Mouse (Mus musculus) heart, adult 2 months (tissue): ENCODE measurements around the gene Cenph. TPM values are rescaled to one million over a fixed set of nuclear protein-coding genes. Genes with fewer than 3 reads are reported as not detected.
"Not testable (repeated sequence)": the region's sequence is repeated elsewhere in the genome, so short reads cannot be mapped to it uniquely, and the experiment has no call there.

Experiments used
- DNase-seq, 2 experiments: peaks; one replicate each; pipeline ENCODE4 v3.0.0; 2021
- H3K27ac ChIP-seq: fragments of 200-600 bp; 2 replicates; pipeline ENCODE4 v1.8.1; 2022
- H3K27me3 ChIP-seq: fragments of 200-500 bp; 2 replicates; pipeline ENCODE4 v1.6.1; 2012; ENCODE audit warnings: mild to moderate bottlenecking, low read length, inconsistent platforms, mixed read lengths; ENCODE audit not compliant: control insufficient read depth, insufficient read depth
- H3K36me3 ChIP-seq: fragments of 200-500 bp; 2 replicates; pipeline ENCODE4 v1.6.1; 2012; ENCODE audit warnings: low read length, inconsistent platforms; ENCODE audit not compliant: control insufficient read depth, insufficient read depth
- H3K4me1 ChIP-seq: fragments of 200-500 bp; 2 replicates; pipeline ENCODE4 v1.6.1; 2011; ENCODE audit warnings: low read length; ENCODE audit not compliant: control insufficient read depth, insufficient read depth
- H3K4me3 ChIP-seq: fragments of 200-600 bp; 2 replicates; pipeline ENCODE4 v1.8.1; 2022
- H3K79me2 ChIP-seq: fragments of 200-500 bp; replicated peaks from 2 replicates; pipeline ENCODE4 v1.6.1; 2012; ENCODE audit warnings: mild to moderate bottlenecking, inconsistent platforms, low read length, moderate library complexity, mixed read lengths; ENCODE audit not compliant: control insufficient read depth, insufficient read depth
- H3K9ac ChIP-seq: fragments of 200-500 bp; 2 replicates; pipeline ENCODE4 v1.6.1; 2012; ENCODE audit warnings: low read depth, mild to moderate bottlenecking, control low read depth, inconsistent platforms, low read length, mixed read lengths
- CTCF ChIP-seq: fragments of 200-600 bp; IDR thresholded peaks from 2 replicates; pipeline ENCODE4 v1.8.1; 2022; ENCODE audit warnings: antibody characterized with exemption, mild to moderate bottlenecking, moderate library complexity
- EP300 ChIP-seq: fragments of 200-500 bp; IDR thresholded peaks from 2 replicates; pipeline ENCODE4 v1.6.1; 2011; ENCODE audit warnings: low read depth, low read length, control low read depth; ENCODE audit not compliant: insufficient read depth
- POLR2A ChIP-seq: fragments of 200-500 bp; IDR thresholded peaks from 2 replicates; pipeline ENCODE4 v1.6.1; 2011; ENCODE audit warnings: mild to moderate bottlenecking, low read depth, low read length, control low read depth; ENCODE audit not compliant: insufficient read depth
- WGBS: fragments of 180-500 bp; shearing (Covaris S2); methylation state at CpG from one replicate; pipeline ENCODE4 v1.1.7; 2018; 5-methylcytosine and 5-hydroxymethylcytosine counted together
- intact Hi-C: fragments of 180-260 bp; cut with DNase I; formaldehyde crosslinking; loops from one replicate; pipeline ENCODE4 v1.15.1; 2025
- polyA plus RNA-seq: library from polyadenylated mRNA; depleted of rRNA; stranded (reverse); fragments of >200 nt; gene quantifications from 2 replicates; pipeline ENCODE4 v1.2.3, GENCODE M21; 2012
- total RNA-seq, 2 experiments: library from RNA; stranded (reverse); gene quantifications; 2 replicates each; pipeline ENCODE4 v1.2.3; 2021

The Cenph gene
- total and polyA plus RNA-seq, 3 experiments = 0.08 to 0.23 TPM; not detected in 1

GRCm38 (mm10) chr13:100797171-100797570 is 21.5 kb upstream of the Cenph start:
- no peaks in the 10 kb centered on the region for H3K4me1 ChIP-seq
- 89% methylated on average over 6 of the region's 6 CpGs for WGBS
- no peak for DNase-seq
- H3K27ac ChIP-seq = no peak overlapping the region
- H3K79me2 ChIP-seq = no peaks in the 10 kb centered on the region
- no peak for TF ChIP-seq POLR2A
- no peak for TF ChIP-seq EP300
- no peak for TF ChIP-seq CTCF
- intact Hi-C loops = no loop called here
- H3K4me3 ChIP-seq = no peak overlapping the region
- no peaks in the 10 kb centered on the region for H3K27me3 ChIP-seq
- no peak overlapping the region for H3K9ac ChIP-seq
- H3K36me3 ChIP-seq = no peaks in the 10 kb centered on the region

- WGBS = 89% methylated on average over 3 of the region's 3 CpGs
- no peaks in the 10 kb centered on the region for H3K36me3 ChIP-seq
- no peak for DNase-seq
- no peak overlapping the region for H3K9ac ChIP-seq
- intact Hi-C loops = no loop called here
- H3K4me1 ChIP-seq = no peaks in the 10 kb centered on the region; the same call in 1 of the 2 replicates
- H3K27ac ChIP-seq = no peak overlapping the region
- no peak for TF ChIP-seq CTCF
- no peak for TF ChIP-seq EP300
- no peak for TF ChIP-seq POLR2A
- H3K27me3 ChIP-seq = no peaks in the 10 kb centered on the region
- no peak overlapping the region for H3K4me3 ChIP-seq
- no peaks in the 10 kb centered on the region for H3K79me2 ChIP-seq
These were observed 13.4 kb upstream of the Cenph start for GRCm38 (mm10) chr13:100789083-100789482.

- intact Hi-C loops = not testable (repeated sequence)
These were observed 12.4 kb upstream of the Cenph start for GRCm38 (mm10) chr13:100788057-100788456.

GRCm38 (mm10) chr13:100787316-100788010 is 11.8 kb upstream of the Cenph start:
- Histone ChIP-seq H3K4me3 (no peak overlapping the region), H3K27ac (no peak overlapping the region), H3K27me3 (no peaks in the 10 kb centered on the region), H3K4me1 (no peaks in the 10 kb centered on the region; the same call in 1 of the 2 replicates), H3K36me3 (no peaks in the 10 kb centered on the region), H3K9ac (no peak overlapping the region), H3K79me2 (no peaks in the 10 kb centered on the region)
- intact Hi-C loops = loop anchor here (2.0 kb wide), 1 partner anchor 43 kb away; the partner anchor contains the start of gene Mrps36
- WGBS = 91% methylated on average over 6 of the region's 6 CpGs
- TF ChIP-seq EP300 = no peak
- no peak for TF ChIP-seq POLR2A
- no peak for TF ChIP-seq CTCF
- no peak for DNase-seq

More at GRCm38 (mm10) chr13:100788057-100788456, 12.4 kb upstream of the Cenph start:
- H3K36me3 ChIP-seq, H3K4me1 ChIP-seq, H3K27me3 ChIP-seq, H3K79me2 ChIP-seq, H3K27ac ChIP-seq, H3K9ac ChIP-seq, H3K4me3 ChIP-seq, DNase-seq: not testable (repeated sequence)
- WGBS = 92% methylated on average over 10 of the region's 14 CpGs

- H3K79me2 ChIP-seq = no peaks in the 10 kb centered on the region
- TF ChIP-seq CTCF (peak; percentile 54), EP300 (no peak), POLR2A (peak; percentile 27; the same call in 1 of the 2 replicates)
- no peaks in the 10 kb centered on the region for H3K36me3 ChIP-seq
- no peaks in the 10 kb centered on the region for H3K27me3 ChIP-seq
- H3K9ac ChIP-seq = peak within 1 kb of the TSS; percentile 19; the same call in 1 of the 2 replicates
- under 1% methylated on average over 35 of the region's 35 CpGs for WGBS
- H3K27ac ChIP-seq = peak within 1 kb of the TSS; percentile 26; the same call in 1 of the 2 replicates
- DNase-seq = peak; percentile 91 to 92
- peak within 1 kb of the TSS; percentile 59 for H3K4me3 ChIP-seq
- no peaks in the 10 kb centered on the region; the same call in 1 of the 2 replicates for H3K4me1 ChIP-seq
- intact Hi-C loops = loop anchor here (1.0 to 2.0 kb wide), 2 partner anchors 42 to 47 kb away; partner anchors contain the start of genes Mrps36 and Slc30a5
These were observed 10.7 kb upstream of the Cenph start, which contains the start of gene Ccnb1 for GRCm38 (mm10) chr13:100786414-100786867. Ccnb1 (minus strand) TSS chr13:100786570.

- no peak for TF ChIP-seq CTCF
- TF ChIP-seq POLR2A = no peak
- TF ChIP-seq EP300 = no peak
- Histone ChIP-seq H3K27me3 (no peaks in the 10 kb centered on the region), H3K4me3 (peak overlapping the region; percentile 59), H3K36me3 (no peaks in the 10 kb centered on the region), H3K79me2 (no peaks in the 10 kb centered on the region), H3K9ac (no peak overlapping the region), H3K27ac (no peak overlapping the region), H3K4me1 (no peaks in the 10 kb centered on the region; the same call in 1 of the 2 replicates)
- whole genome bisulfite sequencing = under 1% methylated on average over 30 of the region's 30 CpGs
- intact Hi-C loops = loop anchor here (1.0 to 2.0 kb wide), 2 partner anchors 41 to 47 kb away; partner anchors contain the start of genes Mrps36 and Slc30a5
- DNase-seq = no peak
These were observed 10.2 kb upstream of the Cenph start for GRCm38 (mm10) chr13:100785806-100786413.
